Mouse (Mus musculus) liver, embryonic 18 days (tissue): Measurements from ENCODE around the gene Gp5. TPM values are rescaled to one million over a fixed set of nuclear protein-coding genes. Genes with fewer than 3 reads are reported as not detected.

Experiments used
- polyA plus RNA-seq: library from polyadenylated mRNA; depleted of rRNA; stranded (reverse); fragments of >200 nt; gene quantifications from 2 replicates; pipeline ENCODE4 v1.2.3, GENCODE M21; 2012; rRNA removed

The Gp5 gene
- polyA plus RNA-seq = 6.4 and 8.0 TPM in 2 replicates

GRCm38 (mm10) chr16:30310647-30311046 lies at the start of gene Gp5:
Gene Gp5, minus strand, starts transcription at chr16:30310779.

GRCm38 (mm10) chr16:30282844-30283495 lies 27.6 kb downstream of the Gp5 start, which contains the start of gene Lrrc15:
Gene Lrrc15, minus strand, starts transcription at chr16:30283256.

GRCm38 (mm10) chr16:30267359-30267758 lies 43.2 kb downstream of the Gp5 start, which contains the start of gene Cpn2:
Gene Cpn2, minus strand, starts transcription at chr16:30267499.

Other genes starting within 250 kb of the Gp5 start
- gene Hes1, start 246.4 kb downstream of the Gp5 start, polyA plus RNA-seq = 11.8 and 13.9 TPM in 2 replicates
- 24.1 and 28.0 TPM in 2 replicates for gene Cpn2, start 43.3 kb downstream of the Gp5 start, polyA plus RNA-seq
- 0.04 and 0.05 TPM in 2 replicates for gene Lrrc15, start 27.5 kb downstream of the Gp5 start, polyA plus RNA-seq
- 16.1 and 17.8 TPM in 2 replicates for gene Atp13a3, start 95.2 kb upstream of the Gp5 start, polyA plus RNA-seq
- gene Tmem44, start 240.1 kb upstream of the Gp5 start, polyA plus RNA-seq = 1.4 and 1.6 TPM in 2 replicates